Mouse (Mus musculus) layer of hippocampus, adult 8-10 months (tissue): ENCODE data around the gene Lpcat2. TPM values are rescaled to one million over a fixed set of nuclear protein-coding genes. Genes with fewer than 3 reads are reported as not detected.

ENCODE experiments used
- DNase-seq, 2 experiments: peaks; one replicate each; pipeline ENCODE4 v3.0.0; 2022; ENCODE audit warnings: low spot score in 2 of 2
- total RNA-seq, 4 experiments: library from RNA; stranded (reverse); gene quantifications; 2 replicates each; pipeline ENCODE4 v1.2.4; 2022

Gene Lpcat2
- 10 to 100 TPM in 3 of 4 experiments, 1 to 10 TPM in 1; 8.8 to 18.9 (median 13.6) TPM for total RNA-seq

- DNase-seq, result peak; percentile 48 to 73
These were observed at the start of gene Lpcat2 for GRCm38 (mm10) chr8:92855171-92855894. Gene Lpcat2 (plus strand): TSS chr8:92855339.

GRCm38 (mm10) chr8:92812773-92813172 is 42.4 kb upstream of the Lpcat2 start:
- no peak for DNase-seq

GRCm38 (mm10) chr8:92815661-92816060 is 39.5 kb upstream of the Lpcat2 start:
- DNase-seq, result no peak

- DNase-seq, result peak; percentile 83 to 93
These were observed 37.0 kb upstream of the Lpcat2 start for GRCm38 (mm10) chr8:92817928-92818818.

- no peak for DNase-seq
These were observed 34.0 kb upstream of the Lpcat2 start for GRCm38 (mm10) chr8:92821151-92821550.

GRCm38 (mm10) chr8:92822386-92822785 is 32.8 kb upstream of the Lpcat2 start:
- no peak for DNase-seq

- no peak for DNase-seq
These were observed 29.1 kb upstream of the Lpcat2 start for GRCm38 (mm10) chr8:92825991-92826390.

GRCm38 (mm10) chr8:92827243-92828034 is 27.7 kb upstream of the Lpcat2 start, which contains the start of gene Mmp2:
Gene Mmp2 (plus strand): TSS chr8:92827291.
- DNase-seq, result no peak

GRCm38 (mm10) chr8:92828251-92828743 is 26.8 kb upstream of the Lpcat2 start:
- DNase-seq, result no peak

- DNase-seq, result no peak
These were observed 20.9 kb upstream of the Lpcat2 start for GRCm38 (mm10) chr8:92834065-92834731.

GRCm38 (mm10) chr8:92834786-92835500 is 20.2 kb upstream of the Lpcat2 start:
- no peak for DNase-seq

GRCm38 (mm10) chr8:92835901-92836300 is 19.2 kb upstream of the Lpcat2 start:
- no peak for DNase-seq

- no peak for DNase-seq
These were observed 16.5 kb upstream of the Lpcat2 start for GRCm38 (mm10) chr8:92838616-92839015.

GRCm38 (mm10) chr8:92839161-92839560 is 16.0 kb upstream of the Lpcat2 start:
- DNase-seq, result no peak

- DNase-seq, result no peak
These were observed 15.3 kb upstream of the Lpcat2 start for GRCm38 (mm10) chr8:92839876-92840275.

GRCm38 (mm10) chr8:92846684-92847083 is 8.5 kb upstream of the Lpcat2 start:
- DNase-seq, result no peak

- no peak for DNase-seq
These were observed 7.8 kb upstream of the Lpcat2 start for GRCm38 (mm10) chr8:92847299-92847698.

GRCm38 (mm10) chr8:92849261-92849660 is 5.9 kb upstream of the Lpcat2 start:
- no peak for DNase-seq

GRCm38 (mm10) chr8:92850239-92850638 is 4.9 kb upstream of the Lpcat2 start:
- DNase-seq, result peak; percentile 85 to 91

- no peak for DNase-seq
These were observed 3.8 kb upstream of the Lpcat2 start for GRCm38 (mm10) chr8:92851381-92851780.
